Mouse (Mus musculus) lung, embryonic 16.5 days (tissue): ENCODE measurements around the gene Mia3. TPM values are rescaled to one million over a fixed set of nuclear protein-coding genes. Genes with fewer than 3 reads are reported as not detected.
A peak's percentile ranks its signal among the peaks of the same experiment; 100 is the strongest.
"Not testable (repeated sequence)": the region's sequence is repeated elsewhere in the genome, so short reads cannot be mapped to it uniquely, and the experiment has no call there.

Experiments used
- ATAC-seq: fragments of 200-750 bp; cut with Nextera tagmentation; 2 replicates; pipeline ENCODE4 v1.8.0; 2017; ENCODE audit warnings: low read depth, mild to moderate bottlenecking, moderate library complexity
- H3K27ac ChIP-seq: fragments of 300-500 bp; sonication (generic); 2 replicates; pipeline ENCODE4 v1.5.1; 2014; ENCODE audit warnings: mild to moderate bottlenecking, control low read depth, low read length
- H3K27me3 ChIP-seq: fragments of 300-500 bp; sonication (generic); 2 replicates; pipeline ENCODE4 v1.6.1; 2014; ENCODE audit warnings: low read depth, low read length, mixed read lengths; ENCODE audit not compliant: control insufficient read depth, insufficient read depth
- H3K36me3 ChIP-seq: fragments of 300-500 bp; sonication (generic); 2 replicates; pipeline ENCODE4 v1.6.1; 2014; ENCODE audit warnings: low read length; ENCODE audit not compliant: control insufficient read depth, insufficient read depth
- H3K4me1 ChIP-seq: fragments of 300-500 bp; sonication (generic); replicated peaks from 2 replicates; pipeline ENCODE4 v1.6.1; 2014; ENCODE audit warnings: low read length, mixed read lengths; ENCODE audit not compliant: control insufficient read depth, insufficient read depth
- H3K4me2 ChIP-seq: fragments of 300-500 bp; sonication (generic); 2 replicates; pipeline ENCODE4 v1.6.1; 2014; ENCODE audit warnings: low read depth, low read length, control low read depth
- H3K4me3 ChIP-seq: fragments of 300-500 bp; sonication (generic); 2 replicates; pipeline ENCODE4 v1.5.1; 2014; ENCODE audit warnings: mild to moderate bottlenecking, low read length, control low read depth
- H3K9ac ChIP-seq: fragments of 300-500 bp; sonication (generic); 2 replicates; pipeline ENCODE4 v1.6.1; 2014; ENCODE audit warnings: low read length, control low read depth
- H3K9me3 ChIP-seq: fragments of 300-500 bp; sonication (generic); 2 replicates; pipeline ENCODE4 v1.6.1; 2016; ENCODE audit warnings: low read length; ENCODE audit not compliant: control insufficient read depth
- WGBS: fragments of 180-500 bp; shearing (Covaris S2); extraction: QIAGEN DNeasy Blood & Tissue Kit; methylation state at CpG from one replicate; pipeline ENCODE4 v1.1.7; 2014; 5-methylcytosine and 5-hydroxymethylcytosine counted together
- polyA plus RNA-seq: library from polyadenylated mRNA; unstranded; fragments of >200 nt; fragmentation: Nextera tagmentation; extraction: Ambion mirVana; gene quantifications from 2 replicates; pipeline ENCODE4 v1.2.1, GENCODE M21; 2015

Gene Mia3
- 86.4 and 87.9 TPM in 2 replicates for polyA plus RNA-seq

DNA sequence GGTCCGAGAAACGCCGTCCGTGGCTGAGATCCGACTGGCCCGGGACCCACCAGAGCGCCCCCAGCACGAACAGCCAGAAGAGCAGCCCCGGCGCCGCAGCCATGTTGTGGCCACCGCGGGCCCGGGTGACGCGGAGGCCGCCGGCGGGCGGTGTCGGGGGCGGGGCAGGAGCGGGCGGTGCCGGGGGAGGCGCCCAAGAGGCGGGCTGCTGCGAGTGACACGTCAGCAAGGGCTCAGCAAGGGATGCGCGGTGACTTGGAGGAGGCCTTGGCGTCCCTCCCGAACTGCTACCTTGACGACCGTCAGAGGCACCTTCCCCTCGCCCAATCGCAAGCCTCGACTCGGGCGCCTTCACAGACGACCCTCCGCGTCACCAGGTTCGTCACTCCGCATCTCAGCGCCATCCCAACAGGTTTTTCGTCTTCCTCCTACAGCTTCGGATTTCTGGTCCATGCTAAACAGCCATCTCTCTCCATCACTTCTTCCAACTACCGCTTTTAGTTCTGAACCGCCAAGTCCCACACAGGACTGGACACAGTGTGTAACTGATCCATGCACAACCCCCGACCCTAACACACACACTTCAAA is at the start of gene Mia3:
Gene Mia3, minus strand, starts transcription at position 127 of the 588 bp plus-strand sequence.
- Histone ChIP-seq H3K4me2 (peak within 1 kb of the TSS; percentile 87), H3K36me3 (peaks cover 9% of the 10 kb centered on the region), H3K4me3 (peak within 1 kb of the TSS; percentile 85), H3K27me3 (no peaks in the 10 kb centered on the region), H3K27ac (0 out of 2 replicates have a peak within 1 kb of the TSS, but pooled peaks have one; percentile 38), H3K4me1 (peaks cover 18% of the 10 kb centered on the region), H3K9me3 (no peaks in the 10 kb centered on the region; the same call in 1 of the 2 replicates), H3K9ac (peak within 1 kb of the TSS; percentile 83)
- WGBS = under 1% methylated on average over 41 of the region's 51 CpGs
- peak; percentile 99 for ATAC-seq

DNA sequence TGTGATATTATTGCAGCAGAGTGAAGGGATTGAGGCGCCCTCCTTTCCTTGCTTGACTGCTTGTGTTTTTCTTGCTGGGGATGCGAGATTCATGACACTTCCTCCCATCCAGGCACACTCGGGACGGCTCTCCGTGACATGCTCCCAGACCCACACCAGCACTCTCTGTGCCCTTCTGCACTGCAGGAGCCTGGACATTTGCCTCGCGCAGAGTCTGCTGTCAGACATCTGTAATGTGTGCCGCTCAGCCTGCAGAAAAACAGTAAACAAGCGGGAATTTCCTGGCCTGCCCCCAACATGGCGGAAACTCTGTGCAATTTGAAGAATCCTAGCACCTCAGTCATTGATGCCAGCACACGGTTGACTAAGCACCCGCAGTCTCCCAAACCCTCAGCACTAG is 48.5 kb upstream of the Mia3 start, which contains the start of gene Hhipl2:
Gene Hhipl2, plus strand, starts transcription at position 343 of the 400 bp plus-strand sequence.
- ATAC-seq = peak; percentile 52
- H3K9ac ChIP-seq = no peak within 1 kb of the TSS
- WGBS = 49% methylated on average over 12 of the region's 12 CpGs
- H3K27ac ChIP-seq = no peak within 1 kb of the TSS
- no peaks in the 10 kb centered on the region for H3K36me3 ChIP-seq
- H3K4me1 ChIP-seq = no peaks in the 10 kb centered on the region
- no peaks in the 10 kb centered on the region for H3K9me3 ChIP-seq
- no peak within 1 kb of the TSS; the same call in 1 of the 2 replicates for H3K4me2 ChIP-seq
- H3K27me3 ChIP-seq = no peaks in the 10 kb centered on the region
- no peak within 1 kb of the TSS for H3K4me3 ChIP-seq

DNA sequence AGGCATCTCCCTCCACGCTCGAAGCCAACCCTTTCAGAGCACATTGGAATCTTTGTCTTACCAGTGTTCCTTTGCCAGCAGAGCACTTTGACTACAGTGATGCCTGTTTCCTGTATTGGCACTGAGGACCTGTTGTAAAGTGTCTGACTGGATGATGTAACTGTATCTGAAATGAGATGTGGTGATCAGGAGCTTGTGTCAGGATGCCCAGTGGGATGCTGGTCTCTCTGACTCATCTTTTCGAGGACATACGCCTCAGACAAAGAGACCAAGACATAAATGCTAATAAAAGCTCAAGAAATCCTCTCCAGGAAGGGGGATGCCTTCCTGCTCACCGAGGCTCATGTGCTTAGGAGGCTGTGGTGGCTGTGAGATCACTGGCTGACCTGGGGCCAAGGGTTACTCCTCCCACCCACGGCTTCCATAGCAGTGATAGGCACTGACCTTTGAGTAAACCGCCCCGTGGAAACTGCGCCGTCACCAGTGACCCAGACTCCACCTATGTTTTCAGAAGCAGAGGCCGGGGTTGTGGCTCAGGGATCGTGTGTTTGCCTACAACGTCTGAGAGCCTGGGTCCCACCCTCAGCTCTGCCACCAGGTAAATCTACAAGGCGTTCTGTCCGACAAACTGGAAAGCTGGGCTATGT is 44.9 kb upstream of the Mia3 start:
- 84% methylated on average over 15 of the region's 15 CpGs for WGBS
- H3K9ac ChIP-seq = no peak overlapping the region

DNA sequence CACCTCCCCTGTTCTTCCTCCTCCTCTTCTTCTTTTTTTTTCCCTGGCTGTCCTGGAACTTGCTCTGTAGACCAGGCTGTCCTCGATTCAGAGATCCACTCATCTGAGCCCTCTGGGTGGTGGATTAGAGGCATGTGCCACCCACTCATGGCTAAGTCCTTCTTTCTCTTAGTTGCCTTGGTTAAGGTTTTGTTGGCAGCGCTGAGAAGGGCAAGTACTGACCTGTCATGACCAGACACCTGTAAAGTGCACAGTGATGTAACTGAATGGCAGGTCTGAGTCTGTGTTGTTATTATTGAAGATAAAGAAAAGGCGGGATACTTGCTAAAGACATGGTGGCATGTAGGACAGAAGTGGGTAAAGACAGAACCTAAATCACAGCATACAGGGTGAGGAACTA is 34.0 kb upstream of the Mia3 start:
- peaks cover 38% of the 10 kb centered on the region for H3K36me3 ChIP-seq
- no peak overlapping the region for H3K4me3 ChIP-seq
- no peak overlapping the region for H3K4me2 ChIP-seq
- no peak overlapping the region for H3K27ac ChIP-seq
- no peaks in the 10 kb centered on the region for H3K9me3 ChIP-seq
- no peak for ATAC-seq
- no peaks in the 10 kb centered on the region for H3K27me3 ChIP-seq
- H3K4me1 ChIP-seq = no peaks in the 10 kb centered on the region
- H3K9ac ChIP-seq = no peak overlapping the region
- 95% methylated on average over 3 of the region's 3 CpGs for WGBS

More for the DNA sequence above, 44.9 kb upstream of the Mia3 start:
- Histone ChIP-seq H3K27ac (no peak overlapping the region), H3K4me2 (no peak overlapping the region), H3K27me3 (no peaks in the 10 kb centered on the region), H3K4me3 (no peak overlapping the region), H3K36me3 (peaks cover 14% of the 10 kb centered on the region), H3K4me1 (no peaks in the 10 kb centered on the region), H3K9me3 (no peaks in the 10 kb centered on the region)
- ATAC-seq = no peak

DNA sequence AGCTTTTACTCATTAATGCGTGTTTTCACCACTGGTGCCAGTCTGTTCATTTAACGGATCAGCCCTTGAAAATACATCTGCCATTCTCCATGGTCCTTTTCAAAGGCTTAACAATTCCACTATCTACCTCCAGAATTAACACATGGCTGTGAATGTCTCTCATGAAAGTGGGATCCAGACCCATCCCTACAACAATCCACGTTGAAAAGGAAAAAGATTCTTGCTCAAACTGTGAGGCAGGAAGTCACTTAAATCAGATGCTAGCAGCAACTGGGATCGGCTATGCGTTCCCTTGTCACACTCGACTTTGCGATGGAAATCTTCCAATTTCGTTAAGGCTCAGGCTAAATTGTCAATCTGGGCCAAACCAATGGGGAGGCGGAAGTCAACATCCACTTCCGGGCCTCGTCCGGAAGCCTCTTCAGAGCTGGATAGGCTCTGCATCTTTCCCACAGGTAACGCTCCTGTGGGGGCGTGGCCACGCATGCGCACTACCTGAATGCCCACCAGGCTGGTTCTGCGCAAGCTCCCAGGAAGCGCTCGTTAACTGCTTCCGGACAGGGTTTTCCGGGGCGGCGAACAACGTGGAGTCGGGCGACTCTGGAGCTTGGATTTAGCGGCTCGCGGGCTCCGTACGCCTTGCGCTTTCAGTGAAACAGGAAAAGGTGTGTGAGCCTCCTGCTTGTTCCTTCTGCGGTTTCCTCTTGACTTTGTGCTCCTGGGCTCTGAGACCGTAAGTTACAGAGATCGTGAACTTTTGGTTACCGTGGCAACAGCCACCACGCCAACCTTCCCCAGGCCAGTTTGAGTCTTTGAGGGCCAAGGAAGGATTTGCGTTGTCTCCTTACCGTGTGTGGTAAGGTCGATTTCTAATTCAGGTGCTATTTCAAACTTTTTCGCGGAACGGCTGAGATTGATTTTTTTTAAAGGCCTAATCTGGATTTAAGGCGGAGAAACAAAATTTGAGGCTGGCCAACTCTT is 19.4 kb upstream of the Mia3 start, which contains the start of gene Taf1a:
Gene Taf1a, plus strand, starts transcription at position 556 of the 981 bp plus-strand sequence.
- H3K4me3 ChIP-seq = peak within 1 kb of the TSS; percentile 88
- WGBS = 5% methylated on average over 44 of the region's 44 CpGs
- no peaks in the 10 kb centered on the region for H3K9me3 ChIP-seq
- peak; percentile 99 for ATAC-seq
- H3K27ac ChIP-seq = peak within 1 kb of the TSS; percentile 64; the same call in 1 of the 2 replicates
- peaks cover 4% of the 10 kb centered on the region; the same call in 1 of the 2 replicates for H3K27me3 ChIP-seq
- peaks cover 8% of the 10 kb centered on the region; the same call in 1 of the 2 replicates for H3K36me3 ChIP-seq
- peak within 1 kb of the TSS; percentile 72 for H3K9ac ChIP-seq
- H3K4me2 ChIP-seq = peak within 1 kb of the TSS; percentile 75
- peaks cover 7% of the 10 kb centered on the region for H3K4me1 ChIP-seq

DNA sequence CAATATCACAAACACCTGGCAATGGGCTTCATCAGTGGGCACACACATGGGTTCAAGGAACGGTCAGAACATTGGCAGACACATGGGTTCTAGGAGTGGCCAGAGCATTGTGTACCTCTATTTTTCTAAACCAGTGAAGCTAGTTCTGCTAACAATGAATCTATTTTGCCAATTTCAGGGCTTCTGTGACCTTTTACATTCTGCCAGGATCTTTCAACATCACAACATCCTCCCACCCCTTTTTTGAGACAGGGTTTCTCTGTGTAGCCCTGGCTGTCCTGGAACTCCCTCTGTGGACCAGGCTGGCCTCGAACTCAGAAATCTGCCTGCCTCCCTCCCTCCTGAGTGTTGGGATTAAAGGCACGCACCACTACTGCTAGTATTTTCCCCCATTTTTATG is 18.1 kb upstream of the Mia3 start:
- not testable (repeated sequence) for H3K4me1 ChIP-seq, H3K27me3 ChIP-seq, H3K9ac ChIP-seq, ATAC-seq, H3K4me2 ChIP-seq, H3K9me3 ChIP-seq, H3K36me3 ChIP-seq, H3K27ac ChIP-seq, H3K4me3 ChIP-seq
- 91% methylated on average over 3 of the region's 3 CpGs for WGBS

- H3K27ac ChIP-seq = no peak overlapping the region
- WGBS = 77% methylated on average over 2 of the region's 2 CpGs
- no peak overlapping the region for H3K9ac ChIP-seq
- no peaks in the 10 kb centered on the region for H3K36me3 ChIP-seq
- no peak for ATAC-seq
- H3K4me2 ChIP-seq = no peak overlapping the region
- H3K4me1 ChIP-seq = no peaks in the 10 kb centered on the region
- no peak overlapping the region for H3K4me3 ChIP-seq
- H3K9me3 ChIP-seq = no peaks in the 10 kb centered on the region
- H3K27me3 ChIP-seq = peaks cover 4% of the 10 kb centered on the region; the same call in 1 of the 2 replicates
These were observed 13.3 kb upstream of the Mia3 start for GRCm38 (mm10) chr1:183382621-183383020.

DNA sequence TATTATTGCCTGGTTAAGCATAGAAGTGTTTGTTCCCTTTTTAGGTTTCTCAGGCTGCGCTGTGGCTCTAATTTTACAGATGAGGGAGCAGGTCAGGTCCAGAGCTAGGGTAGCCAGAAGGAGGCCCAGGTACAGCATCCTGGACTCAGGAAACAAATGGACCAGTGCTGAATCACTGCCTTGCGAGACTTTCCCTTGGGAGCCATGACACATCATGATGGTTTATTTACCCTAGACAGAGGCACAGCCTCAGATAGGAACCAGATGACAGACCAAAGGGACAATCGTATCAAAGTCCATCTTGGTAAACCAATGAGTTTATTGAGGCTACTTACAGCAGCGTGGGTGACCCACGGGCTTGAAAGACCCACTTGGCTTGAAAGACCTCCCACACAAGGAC is 12.5 kb upstream of the Mia3 start:
- H3K4me1 ChIP-seq = no peaks in the 10 kb centered on the region
- no peaks in the 10 kb centered on the region for H3K9me3 ChIP-seq
- no peak overlapping the region for H3K4me3 ChIP-seq
- H3K9ac ChIP-seq = no peak overlapping the region
- H3K27ac ChIP-seq = no peak overlapping the region
- WGBS = 80% methylated on average over 5 of the region's 5 CpGs
- no peak overlapping the region for H3K4me2 ChIP-seq
- H3K27me3 ChIP-seq = peaks cover 4% of the 10 kb centered on the region; the same call in 1 of the 2 replicates
- no peak for ATAC-seq
- H3K36me3 ChIP-seq = no peaks in the 10 kb centered on the region
